Mouse (Mus musculus) E14TG2a.4 (cell line): Measurements from ENCODE around the gene Gm20388.

ENCODE experiments used
- CTCF ChIP-seq: conservative IDR thresholded peaks from 2 replicates; pipeline ENCODE4 v1.5.1; 2014; ENCODE audit warnings: low read length
- NANOG ChIP-seq: IDR thresholded peaks from 2 replicates; pipeline ENCODE4 v1.6.1; 2014; ENCODE audit warnings: borderline replicate concordance, low read length, mixed read lengths

DNA sequence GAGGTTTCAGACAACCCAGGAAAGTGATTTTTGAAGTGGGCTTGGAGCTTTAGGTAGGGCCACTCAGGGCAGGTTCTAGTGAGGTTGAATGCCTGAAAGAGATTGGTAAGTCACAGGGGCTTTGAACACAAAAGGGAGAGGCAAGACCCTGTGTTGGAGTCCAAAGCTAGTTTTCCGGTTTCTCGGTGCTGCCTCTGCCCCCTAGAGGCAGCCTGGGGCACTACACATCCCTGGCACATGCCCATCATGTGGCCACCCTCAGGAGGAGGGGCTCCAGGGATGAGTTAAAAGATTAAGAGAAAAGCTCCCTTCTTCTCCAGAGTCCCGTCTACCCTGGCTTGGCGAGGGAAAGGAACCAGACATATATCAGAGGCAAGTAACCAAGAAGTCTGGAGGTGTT, 3496.1 kb downstream of the Gm20388 start, which contains the start of gene Mc1r:
- peak; percentile 96 for TF ChIP-seq CTCF
- TF ChIP-seq NANOG, result no peak
